Mouse (Mus musculus): ENCODE results near the gene Map3k14.

DNA sequence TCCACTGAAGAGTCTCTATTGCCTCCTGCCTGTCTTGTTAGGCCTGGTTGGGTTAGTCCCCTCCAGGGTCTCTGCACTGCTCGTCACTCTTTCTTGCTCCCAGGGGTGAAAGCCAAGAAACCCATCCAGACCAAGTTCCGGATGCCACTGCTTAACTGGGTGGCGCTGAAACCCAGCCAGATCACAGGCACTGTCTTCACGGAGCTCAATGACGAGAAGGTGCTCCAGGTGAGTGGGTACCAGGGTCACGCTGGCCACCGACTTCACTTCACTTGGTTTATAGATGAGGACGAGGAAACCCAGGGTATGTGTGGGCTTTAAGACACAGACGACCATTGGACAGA is 73.5 kb downstream of the Map3k14 start:
- TF ChIP-seq CTCF (IDR thresholded peaks at IDR 0.05; ENCODE audit: extremely low read depth, insufficient read depth, insufficient read length, insufficient replicate concordance): no peak
- no peak for TF ChIP-seq POLR2A (IDR thresholded peaks at IDR 0.05; ENCODE audit: low read depth, low read length)

Data from spleen, adult 2 months (tissue).